Mouse (Mus musculus) spleen, adult 12 weeks (tissue): Measurements from ENCODE around the gene Unk.

ENCODE experiments used
- DNase-seq: peaks from one replicate; pipeline ENCODE4 v3.0.0; 2022; ENCODE audit warnings: low spot score

Unk gene

DNA sequence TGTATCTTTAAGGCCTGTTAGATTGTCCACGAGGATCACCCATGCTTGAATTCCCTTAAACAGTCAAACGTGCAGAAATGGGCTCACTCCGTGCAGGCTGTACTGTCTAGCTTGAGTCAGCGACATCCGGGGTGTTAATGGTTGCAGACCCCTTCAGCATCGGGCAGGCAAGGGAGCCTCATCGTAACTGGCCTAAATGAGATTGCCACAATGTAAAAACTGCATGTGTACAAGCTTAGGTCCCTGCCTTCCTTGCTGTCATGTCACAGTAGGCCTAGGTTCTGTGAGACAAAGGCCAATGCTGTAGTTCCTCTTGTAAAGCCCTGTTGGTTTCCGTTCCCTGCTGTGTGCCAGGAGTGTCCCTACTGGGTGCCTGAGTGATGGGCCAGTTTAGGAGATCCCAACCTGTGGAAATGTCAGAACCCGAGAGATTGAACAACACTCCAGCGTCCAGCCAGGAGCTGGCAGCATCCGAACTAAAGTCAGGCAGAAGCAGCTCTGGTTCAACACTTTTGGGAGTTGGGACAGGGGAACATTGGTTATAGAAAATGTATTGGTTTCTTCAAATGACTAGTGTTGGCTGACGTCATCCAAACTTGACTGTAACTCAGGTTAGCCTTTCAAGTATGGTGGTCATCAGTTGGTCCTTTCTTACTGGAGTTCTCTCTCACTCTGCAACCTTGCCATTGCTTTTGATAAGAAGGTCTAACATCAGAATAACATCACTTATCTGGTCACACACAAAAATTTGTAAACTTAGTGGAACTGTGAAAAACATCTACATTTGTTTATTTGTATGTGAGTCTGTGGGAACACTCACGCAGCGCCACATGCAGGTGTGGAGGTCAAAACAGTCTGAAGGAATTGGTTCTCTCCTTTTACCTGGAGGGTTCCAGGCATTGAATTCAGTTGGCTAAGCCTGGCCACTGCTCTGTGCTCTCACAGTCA is 1.1 kb downstream of the Unk start:
- DNase-seq, result peak; percentile 60

DNA sequence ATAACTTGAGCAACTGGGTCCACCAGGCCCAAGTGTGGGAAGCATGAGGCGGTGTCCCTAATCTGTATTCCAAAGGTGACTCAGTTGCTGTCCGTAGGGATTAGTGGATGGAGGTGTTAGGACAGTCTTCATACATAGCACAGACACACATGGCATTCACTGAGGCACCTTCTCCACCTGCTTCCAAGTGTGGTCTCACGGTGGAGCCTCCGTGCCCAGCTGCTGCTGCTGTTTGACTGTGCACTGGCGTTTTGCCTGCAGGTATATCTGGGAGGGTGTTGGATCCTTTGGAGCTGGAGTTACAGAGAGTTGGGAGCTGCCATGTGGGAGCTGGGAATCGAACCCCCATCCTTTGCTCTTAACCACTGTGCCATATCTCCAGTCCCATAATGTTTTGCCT is 4.5 kb downstream of the Unk start:
- no peak for DNase-seq

DNA sequence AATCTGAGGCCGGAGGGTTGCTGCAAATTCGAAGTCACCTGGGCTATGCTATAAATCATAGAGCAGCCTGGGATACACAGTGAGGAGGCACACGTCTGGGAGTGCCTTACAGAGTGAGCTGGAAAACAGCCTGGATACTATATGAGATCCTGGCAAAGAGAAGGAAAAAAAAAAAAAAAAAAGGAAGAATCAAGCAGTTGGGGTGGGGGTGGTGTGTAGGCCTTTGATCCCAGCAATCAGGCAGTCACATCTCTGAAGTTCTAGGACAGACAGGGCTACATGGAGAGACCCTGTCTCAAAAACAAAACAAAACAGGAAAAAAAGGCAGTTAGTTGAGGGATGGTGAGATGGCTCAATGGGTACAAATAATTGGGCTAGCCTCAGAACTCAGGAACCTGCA is 6.5 kb downstream of the Unk start:
- no peak for DNase-seq

DNA sequence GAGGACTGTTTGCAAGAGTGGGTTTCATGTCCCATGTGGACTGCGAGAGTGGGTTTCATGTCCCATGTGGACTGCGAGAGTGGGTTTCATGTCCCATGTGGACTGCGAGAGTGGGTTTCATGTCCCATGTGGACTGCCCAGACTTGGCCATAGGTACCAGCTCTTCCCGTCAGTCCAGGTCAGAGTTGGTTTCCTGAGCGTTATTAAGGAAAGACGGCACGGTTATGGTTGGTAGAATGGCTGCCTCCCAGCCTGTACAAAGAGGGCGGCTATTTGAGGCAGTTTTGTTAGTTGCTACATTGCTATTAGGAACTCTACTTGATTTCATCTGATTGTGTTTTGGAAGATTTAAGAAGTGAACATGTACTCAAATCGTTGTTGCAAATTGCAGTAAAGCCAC is 7.7 kb downstream of the Unk start:
- no peak for DNase-seq

DNA sequence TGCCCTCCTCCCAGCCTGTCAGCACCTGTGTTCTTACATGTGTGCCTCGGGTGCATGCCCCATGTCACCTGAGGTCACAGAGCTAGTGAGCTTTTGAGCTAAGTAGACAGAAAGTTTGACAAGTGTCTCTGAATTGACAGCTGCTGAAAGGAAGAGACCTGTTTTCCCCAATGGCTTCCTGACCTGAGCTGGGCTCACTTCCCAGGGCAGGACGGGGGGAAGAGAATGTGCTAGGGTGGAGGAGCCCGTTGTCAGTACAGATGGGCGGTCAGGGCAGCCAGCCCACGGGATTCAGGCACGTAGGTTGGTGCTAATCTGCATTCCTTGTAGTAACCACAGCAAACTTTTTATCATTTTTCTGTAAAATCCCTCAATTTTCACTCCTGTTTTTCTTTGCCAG is 10.5 kb downstream of the Unk start:
- DNase-seq, result no peak

DNA sequence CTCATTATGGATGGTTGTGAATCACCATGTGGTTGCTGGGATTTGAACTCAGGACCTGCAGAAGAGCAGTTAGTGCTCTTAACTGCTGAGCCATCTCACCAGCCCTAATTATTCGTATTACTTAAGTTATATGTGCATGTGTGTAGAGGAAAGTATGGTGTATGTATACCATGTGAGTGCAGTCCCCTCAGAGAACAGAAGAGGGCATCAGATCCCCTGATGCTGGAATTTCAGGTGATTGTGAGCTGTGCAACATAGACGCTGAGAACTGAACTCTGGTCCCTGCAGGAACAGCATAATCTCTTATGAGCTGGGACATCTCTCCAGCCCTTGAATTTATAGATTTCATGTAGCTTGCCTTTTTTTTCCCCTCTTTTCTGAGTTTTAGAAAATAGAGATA is 11.7 kb downstream of the Unk start:
- DNase-seq, result no peak

DNA sequence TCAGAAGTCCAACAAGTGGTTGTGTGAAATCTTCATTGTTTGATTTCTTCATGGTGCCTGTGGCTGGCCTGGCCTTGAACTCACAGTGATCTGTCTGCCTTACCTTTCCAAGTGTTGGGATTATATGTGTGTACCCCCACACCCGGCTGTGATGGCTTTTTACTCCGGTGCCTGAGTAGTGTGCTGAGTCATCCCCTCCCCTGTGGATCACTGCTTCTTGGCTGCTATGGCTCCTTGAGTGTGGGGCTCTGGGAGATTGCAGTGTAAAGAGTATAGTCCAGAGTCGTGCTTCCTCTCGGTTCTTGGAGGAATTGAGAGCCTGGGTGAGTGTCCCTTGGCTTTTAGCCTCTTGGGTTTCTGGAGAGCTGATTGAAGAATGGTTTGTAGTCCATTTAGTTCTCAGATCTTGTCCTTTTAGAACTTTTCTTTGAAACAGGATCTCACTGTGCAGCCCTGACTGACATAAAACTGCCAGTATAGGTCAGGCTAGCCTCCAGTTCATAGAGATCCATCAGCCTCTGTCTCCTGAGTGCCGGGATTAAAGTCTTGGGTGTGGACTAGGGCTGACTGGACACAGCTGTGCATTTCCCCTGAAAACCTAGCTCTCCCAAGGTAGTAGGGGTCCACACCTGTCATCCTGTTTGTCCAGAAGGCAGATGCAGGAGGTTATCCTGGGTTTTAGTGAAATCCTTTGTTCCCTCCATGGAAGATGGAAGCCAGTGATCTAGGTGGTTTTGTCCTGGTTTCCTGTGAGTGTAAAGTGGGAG is 12.4 kb downstream of the Unk start:
- no peak for DNase-seq

DNA sequence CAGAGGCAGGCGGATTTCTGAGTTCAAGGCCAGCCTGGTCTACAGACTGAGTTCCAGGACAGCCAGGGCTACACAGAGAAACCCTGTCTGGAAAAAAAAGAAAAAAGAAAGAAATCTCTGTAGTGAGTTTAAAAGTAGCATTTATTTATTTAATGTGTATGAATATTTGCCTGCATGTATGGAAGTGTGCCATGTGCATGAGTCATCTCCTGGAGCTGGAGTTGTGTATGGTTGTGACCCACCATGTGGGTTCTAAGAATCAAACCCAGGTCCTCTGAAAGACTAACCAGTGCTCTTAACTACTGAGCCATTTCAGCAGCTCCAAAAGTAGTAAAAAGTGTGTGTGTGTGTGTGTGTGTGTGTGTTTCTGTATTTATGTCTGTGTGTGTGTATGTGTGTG is 13.2 kb downstream of the Unk start:
- DNase-seq, result no peak

DNA sequence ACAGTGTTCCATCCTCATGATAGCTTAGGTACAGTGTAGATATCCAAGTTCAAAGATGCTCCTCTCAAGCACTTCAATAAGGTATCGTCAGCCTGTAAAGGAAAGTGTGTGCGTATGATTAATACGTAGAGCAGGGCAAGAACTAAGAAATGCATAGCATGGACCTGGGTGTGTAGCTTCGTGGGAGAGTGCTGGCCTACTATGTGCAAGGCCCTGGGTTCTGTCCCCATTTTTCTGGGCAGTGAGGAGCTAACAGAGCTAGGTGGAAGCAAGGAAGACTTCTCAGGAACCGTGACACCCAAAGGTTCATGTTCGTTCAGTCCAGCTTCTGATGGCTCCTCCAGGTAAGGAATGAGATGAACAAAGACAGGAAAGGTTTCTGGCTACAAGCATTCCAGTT is 15.1 kb downstream of the Unk start:
- no peak for DNase-seq

DNA sequence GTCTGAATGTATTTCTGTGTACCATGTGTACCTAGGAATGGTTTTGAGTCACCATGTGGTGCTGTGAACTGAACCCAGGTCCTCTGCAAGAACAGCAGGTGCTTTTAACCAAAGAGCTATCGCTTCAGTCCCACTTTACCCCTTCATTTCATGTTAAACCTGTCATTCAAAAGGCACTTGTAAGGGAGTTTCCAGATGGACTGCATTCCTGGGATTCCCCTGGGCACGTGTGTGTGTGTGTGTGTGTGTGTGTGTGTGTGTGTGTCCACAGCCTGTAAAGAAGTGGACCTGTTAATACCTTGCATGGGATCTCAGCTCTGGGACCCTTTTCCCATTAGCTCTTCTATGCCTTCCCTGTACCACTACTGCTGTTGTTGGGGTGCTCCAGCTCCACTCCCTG is 19.5 kb downstream of the Unk start:
- no peak for DNase-seq

DNA sequence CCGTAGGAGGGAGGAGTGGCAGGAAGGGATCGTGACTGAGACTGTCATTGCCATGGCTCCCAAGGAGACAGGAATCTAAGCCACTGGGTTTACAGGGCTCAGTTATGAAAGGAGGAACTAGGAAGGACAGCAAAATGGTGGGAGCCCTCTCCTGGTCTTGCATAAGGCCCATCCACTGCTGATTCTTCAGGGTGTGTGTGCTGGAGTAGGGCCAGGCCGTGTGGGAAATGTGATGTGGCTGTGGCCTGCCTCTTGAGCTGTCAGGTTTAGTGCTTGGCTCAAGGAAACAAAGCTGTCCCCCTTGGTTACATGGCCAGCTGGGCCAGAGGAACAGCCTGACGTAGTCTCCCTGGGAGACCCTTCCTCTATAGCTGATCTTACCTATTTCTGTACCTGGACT is 20.1 kb downstream of the Unk start:
- DNase-seq, result no peak

DNA sequence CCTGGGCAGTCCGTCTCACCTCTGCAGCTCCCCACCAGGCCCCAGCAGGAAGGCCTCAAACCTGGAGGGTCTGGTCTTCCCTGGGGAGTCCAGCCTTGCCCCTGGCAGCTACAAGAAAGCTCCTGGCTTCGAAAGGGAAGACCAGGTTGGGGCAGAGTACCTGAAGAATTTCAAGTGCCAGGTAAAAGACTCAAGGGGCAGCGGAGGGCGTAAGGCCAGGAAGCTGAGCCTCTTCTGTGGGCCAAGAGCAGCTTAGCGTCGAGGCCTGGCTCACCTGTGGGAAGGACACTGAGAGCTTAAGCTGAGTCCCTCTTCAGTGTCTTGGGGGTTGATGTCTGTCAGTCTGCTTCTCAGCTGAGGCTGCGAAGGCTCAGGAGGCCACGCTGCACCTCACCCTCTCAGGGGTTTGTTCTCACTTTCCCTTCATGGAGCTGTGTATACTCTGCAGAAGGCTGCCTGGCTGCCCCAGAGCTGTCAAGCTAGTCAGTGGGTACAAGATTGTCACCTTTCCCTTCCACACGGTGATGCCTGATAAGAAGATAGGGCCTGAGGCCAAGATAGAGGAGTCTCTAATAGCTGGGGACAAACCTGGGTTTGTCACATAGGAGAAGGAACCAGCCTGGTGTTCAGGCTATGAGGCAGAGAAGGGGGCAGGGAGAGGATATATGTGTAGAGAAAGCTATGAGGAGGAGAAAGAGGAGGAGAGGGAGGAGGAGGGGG is 23.5 kb downstream of the Unk start:
- DNase-seq, result no peak

DNA sequence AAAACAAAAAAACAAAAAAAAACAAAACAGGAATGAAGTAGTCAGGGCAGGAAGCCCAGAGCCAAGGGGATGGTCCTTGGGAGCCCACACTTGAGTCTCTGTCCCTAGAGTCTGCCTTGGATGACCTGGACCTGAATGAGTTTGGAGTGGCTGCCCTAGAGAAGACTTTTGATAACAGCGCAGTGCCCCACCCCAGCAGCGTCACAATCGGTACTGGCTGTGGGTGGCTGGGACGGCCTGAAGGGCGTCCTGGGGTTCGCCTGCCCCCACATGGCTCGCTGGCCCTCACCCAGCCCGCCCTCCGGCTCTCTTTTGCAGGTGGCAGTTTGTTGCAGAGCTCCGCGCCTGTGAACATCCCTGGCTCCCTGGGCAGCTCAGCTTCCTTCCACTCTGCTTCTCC is 25.8 kb downstream of the Unk start:
- no peak for DNase-seq

DNA sequence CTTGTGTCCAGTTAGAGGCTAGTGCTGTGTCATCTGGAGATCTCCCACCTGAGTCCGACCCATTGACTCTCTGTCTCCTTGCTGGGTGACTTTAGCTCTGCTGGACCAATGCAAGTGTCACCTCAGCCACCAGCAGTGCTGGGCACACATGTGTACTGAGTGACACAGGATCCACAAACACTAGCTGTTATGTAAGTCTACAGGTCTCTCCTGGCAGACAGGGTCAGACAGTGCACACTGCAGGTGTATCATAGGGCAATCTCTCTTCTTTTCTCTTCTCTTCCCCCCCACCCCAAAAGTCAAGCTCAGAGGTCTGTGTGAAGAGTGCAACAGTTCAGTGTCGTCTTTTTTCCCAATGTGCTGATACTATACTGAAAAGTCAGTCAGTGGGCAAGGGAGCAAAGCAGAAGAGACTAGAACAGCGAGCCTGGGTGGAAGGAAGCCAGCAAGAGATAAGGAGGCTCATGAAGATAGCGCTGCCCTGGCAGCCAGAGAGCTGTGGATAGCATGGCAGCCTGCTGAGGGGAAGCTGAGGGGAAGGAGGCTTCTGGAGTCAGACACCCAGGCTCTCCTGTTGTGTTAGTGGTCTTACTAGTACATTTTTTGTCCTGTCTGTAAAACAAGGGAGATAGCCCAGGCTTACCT is 27.2 kb downstream of the Unk start:
- DNase-seq, result no peak

DNA sequence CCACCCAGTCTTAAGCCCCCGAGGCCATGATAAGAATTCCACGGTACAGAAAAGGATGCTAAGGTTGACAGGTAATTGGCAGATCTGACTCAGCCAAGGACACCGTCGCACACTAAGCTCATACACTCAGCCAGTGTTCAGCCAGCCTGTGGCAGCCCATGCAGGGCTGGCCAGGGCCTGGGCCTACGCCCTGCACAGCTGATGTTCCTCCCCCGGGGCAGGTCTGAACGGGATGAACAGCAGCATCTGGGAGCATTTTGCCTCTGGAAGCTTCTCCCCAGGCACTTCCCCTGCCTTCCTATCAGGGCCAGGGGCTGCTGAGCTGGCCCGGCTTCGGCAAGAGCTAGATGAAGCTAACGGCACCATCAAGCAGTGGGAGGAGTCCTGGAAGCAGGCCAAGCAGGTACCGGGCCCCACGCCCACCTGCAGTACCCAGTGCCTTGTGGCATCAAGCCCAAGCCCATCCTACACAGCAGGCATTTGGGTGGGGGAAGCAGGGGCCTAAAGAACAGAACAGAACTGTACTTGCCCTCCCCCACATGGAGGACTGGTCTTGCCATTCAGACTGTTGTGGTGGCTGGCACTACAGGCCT is 28.0 kb downstream of the Unk start:
- no peak for DNase-seq

DNA sequence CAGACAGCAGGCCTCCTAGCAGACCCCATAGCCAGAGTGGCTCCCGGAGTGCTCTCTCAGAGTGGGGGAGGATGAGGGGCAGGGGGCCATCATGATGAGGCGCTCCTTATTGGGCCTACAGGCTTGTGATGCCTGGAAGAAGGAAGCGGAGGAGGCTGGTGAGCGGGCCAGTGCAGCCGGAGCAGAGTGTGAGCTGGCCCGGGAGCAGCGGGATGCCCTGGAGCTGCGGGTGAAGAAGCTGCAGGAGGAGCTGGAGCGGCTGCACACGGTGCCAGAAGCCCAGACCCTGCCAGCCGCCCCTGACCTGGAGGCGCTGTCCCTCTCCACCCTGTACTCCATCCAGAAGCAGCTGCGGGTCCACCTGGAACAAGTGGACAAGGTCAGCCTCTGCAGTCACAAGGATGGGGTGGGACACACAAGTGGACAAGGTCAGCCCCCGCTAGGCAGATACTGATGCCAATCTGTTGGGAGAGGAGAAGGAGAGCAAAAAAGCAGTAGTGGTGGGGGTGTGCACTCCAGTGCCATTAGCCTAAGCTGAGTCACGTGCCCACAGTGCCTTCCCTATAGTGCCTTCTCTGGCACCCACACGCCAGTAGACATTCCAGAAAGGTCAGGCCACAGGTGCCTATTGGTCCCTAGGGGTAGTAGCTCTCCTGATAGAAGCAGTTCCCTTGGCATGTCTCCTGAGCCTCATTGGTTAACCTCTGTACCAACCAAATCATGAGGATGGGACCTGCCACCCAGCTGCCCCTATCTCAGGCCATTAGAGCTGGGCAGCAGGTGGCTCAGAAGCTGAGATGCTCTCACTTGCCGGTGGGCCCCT is 29.0 kb downstream of the Unk start:
- no peak for DNase-seq

DNA sequence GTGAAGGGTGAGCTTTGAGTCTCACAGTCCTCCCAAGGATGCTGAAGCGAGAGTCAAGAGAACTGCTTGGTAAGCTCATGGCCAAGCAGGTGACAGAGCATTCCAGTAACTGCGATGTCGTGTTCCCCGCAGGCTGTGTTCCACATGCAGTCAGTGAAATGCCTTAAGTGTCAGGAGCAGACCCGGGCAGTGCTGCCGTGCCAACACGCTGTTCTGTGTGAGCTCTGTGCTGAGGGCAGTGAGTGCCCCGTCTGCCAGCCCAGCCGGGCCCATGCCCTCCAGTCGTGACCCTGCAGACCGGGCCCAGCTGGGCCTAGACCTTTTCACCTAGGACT is 29.5 kb downstream of the Unk start:
- no peak for DNase-seq

DNA sequence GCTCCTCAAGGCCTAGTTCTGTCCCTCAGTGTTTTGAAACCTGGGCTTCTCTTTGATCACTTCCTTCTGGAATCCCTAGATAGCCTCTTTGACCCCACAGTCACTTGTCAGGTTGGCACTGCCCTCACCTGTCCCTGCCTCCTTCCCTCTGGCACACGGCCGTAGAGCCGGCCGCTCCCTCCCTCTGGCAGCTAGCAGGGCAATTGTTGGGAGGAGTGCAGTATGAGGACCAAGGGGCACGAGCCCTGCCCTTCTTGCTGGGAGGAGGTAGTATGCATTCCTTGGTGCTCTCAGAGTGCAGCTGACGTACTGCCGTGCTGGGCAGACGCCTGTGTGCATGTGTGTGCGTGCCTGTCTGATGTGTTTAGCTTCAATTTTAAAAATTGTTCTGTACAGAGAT is 30.5 kb downstream of the Unk start:
- no peak for DNase-seq

DNA sequence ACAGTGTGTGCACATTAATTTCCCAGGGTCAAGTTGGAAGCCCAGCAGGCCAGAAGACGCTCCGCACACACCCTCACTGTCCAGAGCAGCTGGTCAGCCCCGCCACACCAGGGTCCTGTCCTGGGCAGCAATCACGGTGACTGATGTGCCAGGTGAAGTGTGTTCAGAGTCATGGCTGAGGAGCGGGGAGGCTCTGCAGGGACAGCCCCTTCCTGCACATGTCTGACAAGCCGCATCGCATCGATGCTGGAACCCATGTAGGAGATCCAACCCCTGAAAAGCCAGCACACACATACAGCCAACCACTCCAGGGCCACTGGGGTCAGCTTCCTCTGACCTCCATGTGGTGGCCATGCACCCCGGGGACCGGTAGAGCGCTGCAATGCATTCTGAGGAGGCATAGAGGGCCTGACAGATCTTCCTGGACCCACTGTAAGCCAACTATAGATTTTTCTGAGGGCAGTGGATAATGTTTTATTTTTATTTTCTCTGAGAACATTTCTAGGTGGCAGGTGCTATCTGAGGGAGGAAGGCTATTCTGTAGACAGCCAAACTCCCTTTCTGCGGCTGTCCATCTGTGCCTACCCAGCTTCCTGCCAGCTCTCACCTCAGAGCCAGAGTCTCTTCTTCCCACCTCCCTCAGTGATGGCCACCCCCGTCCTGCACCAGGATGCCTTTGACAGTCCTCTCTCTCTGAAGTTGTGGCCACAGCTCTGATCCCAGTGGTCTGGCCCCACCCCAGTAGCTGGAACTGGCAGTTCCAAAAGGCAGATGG is 31.7 kb downstream of the Unk start:
- no peak for DNase-seq

DNA sequence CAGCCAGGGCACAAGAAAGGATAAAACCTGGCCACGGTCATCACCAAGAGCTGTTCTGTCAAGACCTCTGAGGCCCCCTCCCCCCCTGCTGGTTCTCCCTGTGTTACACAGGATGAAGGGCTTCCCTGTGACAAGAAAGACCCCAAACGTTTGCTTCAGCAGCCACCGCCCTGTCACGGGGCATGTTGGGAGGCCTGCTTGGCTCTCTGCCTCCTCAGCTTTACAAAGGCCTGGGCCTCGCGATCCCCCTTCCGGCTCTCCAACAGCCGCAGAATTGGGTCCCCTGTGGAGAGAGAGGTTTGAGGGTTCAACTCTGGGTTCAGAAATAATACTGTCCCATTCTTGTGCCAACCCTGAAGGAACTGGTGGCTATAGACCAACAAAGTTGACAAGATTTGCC is 32.4 kb downstream of the Unk start:
- no peak for DNase-seq
